Mouse (Mus musculus): ENCODE data around the gene Pgp. TPM values are rescaled to one million over a fixed set of nuclear protein-coding genes. Genes with fewer than 3 reads are reported as not detected.
"Not testable (repeated sequence)": the region's sequence is repeated elsewhere in the genome, so short reads cannot be mapped to it uniquely, and the experiment has no call there.

Gene Pgp
- polyA plus RNA-seq, 2 experiments = 37.6 to 52.9 TPM

DNA sequence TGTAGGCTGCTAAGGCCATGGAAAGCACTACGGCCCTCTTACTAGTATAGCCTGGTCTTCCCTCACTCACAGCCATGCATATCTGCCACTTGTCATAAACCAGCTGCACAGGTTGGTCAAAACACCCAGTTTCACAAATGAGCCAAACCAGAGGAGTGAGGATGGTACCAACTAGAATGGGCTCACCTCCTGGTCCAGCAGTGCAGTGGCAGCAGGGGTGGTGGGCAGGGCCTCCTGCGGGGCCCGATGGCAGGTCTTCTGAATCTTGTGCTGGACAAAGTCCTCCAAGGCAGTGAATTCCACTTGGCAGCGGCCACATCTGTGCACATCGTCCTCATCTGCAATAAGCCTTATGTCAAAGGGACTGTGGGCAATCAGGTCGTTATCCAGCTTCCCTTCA lies 19.0 kb upstream of the Pgp start:
- no peak overlapping the region for H3K9ac ChIP-seq (ENCODE audit: low read depth, low read length, severe bottlenecking)
- no peak for DNase-seq (ENCODE audit: low spot score)
- H3K4me1 ChIP-seq (ENCODE audit: control insufficient read depth, insufficient read depth, low read length) = peaks cover 12% of the 10 kb centered on the region
- H3K9me3 ChIP-seq (ENCODE audit: control insufficient read depth, low read length) = no peaks in the 10 kb centered on the region
- H3K27ac ChIP-seq (replicated peaks; ENCODE audit: low read depth, low read length) = no peak overlapping the region
- no peak for TF ChIP-seq POLR2A (IDR thresholded peaks at IDR 0.05; ENCODE audit: borderline replicate concordance, extremely low read depth, insufficient read depth, insufficient read length)
- peaks cover 54% of the 10 kb centered on the region for H3K36me3 ChIP-seq (ENCODE audit: control insufficient read depth, insufficient read depth, low read length)
- 90% methylated on average over 6 of the region's 6 CpGs for WGBS
- H3K4me3 ChIP-seq (replicated peaks; ENCODE audit: low read length) = no peak overlapping the region
- H3K4me2 ChIP-seq (replicated peaks; ENCODE audit: low read depth, low read length, severe bottlenecking) = no peak overlapping the region
- no peak for ATAC-seq (ENCODE audit: low FRiP score, low read depth)
- H3K27me3 ChIP-seq (ENCODE audit: control insufficient read depth, insufficient read depth, low read length) = no peaks in the 10 kb centered on the region

DNA sequence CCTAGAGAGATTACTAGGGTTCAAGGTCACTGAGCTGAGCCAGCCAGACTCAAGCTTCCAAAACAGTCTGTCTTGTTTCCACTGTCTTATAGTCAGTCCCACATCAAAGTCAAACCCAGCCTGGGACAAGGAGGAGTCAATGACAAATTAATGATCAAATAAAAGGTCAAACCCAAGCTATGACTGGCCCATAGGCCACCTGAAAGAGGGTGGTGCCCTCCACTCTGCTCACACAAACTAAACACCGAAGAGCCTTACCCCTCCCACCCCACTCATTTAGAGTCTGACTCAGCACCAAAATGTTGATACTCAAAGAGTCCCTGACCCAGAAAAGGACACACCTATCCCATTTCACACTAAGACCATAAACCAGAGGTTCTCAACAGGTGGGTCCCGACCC lies 16.8 kb upstream of the Pgp start:
- H3K27ac ChIP-seq (replicated peaks; ENCODE audit: low read depth, low read length) = no peak overlapping the region
- no peaks in the 10 kb centered on the region for H3K9me3 ChIP-seq (ENCODE audit: control insufficient read depth, low read length)
- DNase-seq (ENCODE audit: low spot score) (no peak), ATAC-seq (ENCODE audit: low FRiP score, low read depth) (no peak)
- TF ChIP-seq POLR2A (IDR thresholded peaks at IDR 0.05; ENCODE audit: borderline replicate concordance, extremely low read depth, insufficient read depth, insufficient read length) = no peak
- no peak overlapping the region for H3K4me3 ChIP-seq (replicated peaks; ENCODE audit: low read length)
- no peak overlapping the region for H3K9ac ChIP-seq (ENCODE audit: low read depth, low read length, severe bottlenecking)
- H3K27me3 ChIP-seq (ENCODE audit: control insufficient read depth, insufficient read depth, low read length) = no peaks in the 10 kb centered on the region
- WGBS = 73% methylated on average over 2 of the region's 2 CpGs
- H3K4me1 ChIP-seq (ENCODE audit: control insufficient read depth, insufficient read depth, low read length) = peaks cover 12% of the 10 kb centered on the region
- no peak overlapping the region for H3K4me2 ChIP-seq (replicated peaks; ENCODE audit: low read depth, low read length, severe bottlenecking)
- peaks cover 32% of the 10 kb centered on the region for H3K36me3 ChIP-seq (ENCODE audit: control insufficient read depth, insufficient read depth, low read length)

DNA sequence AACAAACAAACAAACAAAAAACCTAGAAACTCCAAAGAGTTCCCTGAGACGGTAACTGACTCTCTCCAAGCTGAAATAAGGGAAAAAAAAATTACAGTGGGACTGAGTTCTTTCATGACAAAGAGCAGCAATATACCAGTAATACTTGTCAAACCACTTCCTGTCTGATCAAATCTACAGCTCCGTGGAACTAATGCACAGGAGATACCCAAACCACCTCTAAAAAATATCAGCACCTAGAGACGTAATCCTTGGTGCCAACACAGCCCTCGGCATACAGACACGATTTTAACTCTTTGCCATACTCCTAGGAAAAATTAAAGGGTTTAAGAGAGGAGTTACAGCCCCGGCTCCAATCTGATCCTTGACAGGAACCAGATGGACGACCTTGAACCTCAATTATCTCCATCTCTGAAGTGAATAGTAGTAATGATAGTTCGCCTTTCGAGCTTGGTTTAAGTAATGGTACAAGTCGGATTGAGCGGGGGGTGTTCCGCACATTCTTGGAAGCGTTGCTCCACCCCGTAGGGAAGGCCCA lies 15.9 kb upstream of the Pgp start:
- no peaks in the 10 kb centered on the region for H3K27me3 ChIP-seq (ENCODE audit: control insufficient read depth, insufficient read depth, low read length)
- 4% methylated on average over 14 of the region's 14 CpGs for WGBS
- H3K36me3 ChIP-seq (ENCODE audit: control insufficient read depth, insufficient read depth, low read length) = peaks cover 23% of the 10 kb centered on the region
- H3K9ac ChIP-seq (ENCODE audit: low read depth, low read length, severe bottlenecking) = peak overlapping the region; percentile 89
- peak; percentile 24 for DNase-seq (ENCODE audit: low spot score)
- peaks cover 12% of the 10 kb centered on the region for H3K4me1 ChIP-seq (ENCODE audit: control insufficient read depth, insufficient read depth, low read length)
- H3K9me3 ChIP-seq (ENCODE audit: control insufficient read depth, low read length) = no peaks in the 10 kb centered on the region
- H3K27ac ChIP-seq (replicated peaks; ENCODE audit: low read depth, low read length) = peak overlapping the region; percentile 95
- ATAC-seq (ENCODE audit: low FRiP score, low read depth) = no peak
- peak overlapping the region; percentile 68 for H3K4me2 ChIP-seq (replicated peaks; ENCODE audit: low read depth, low read length, severe bottlenecking)
- no peak for TF ChIP-seq POLR2A (IDR thresholded peaks at IDR 0.05; ENCODE audit: borderline replicate concordance, extremely low read depth, insufficient read depth, insufficient read length)
- peak overlapping the region; percentile 87 for H3K4me3 ChIP-seq (replicated peaks; ENCODE audit: low read length)

- DNase-seq (ENCODE audit: low spot score) (peak; percentile 99), ATAC-seq (ENCODE audit: low FRiP score, low read depth) (peak; percentile 95)
- Histone ChIP-seq H3K4me2 (replicated peaks; ENCODE audit: low read depth, low read length, severe bottlenecking) (peak overlapping the region; percentile 68), H3K4me3 (replicated peaks; ENCODE audit: low read length) (peak overlapping the region; percentile 87), H3K27me3 (ENCODE audit: control insufficient read depth, insufficient read depth, low read length) (no peaks in the 10 kb centered on the region), H3K27ac (replicated peaks; ENCODE audit: low read depth, low read length) (peak overlapping the region; percentile 95), H3K36me3 (ENCODE audit: control insufficient read depth, insufficient read depth, low read length) (peaks cover 16% of the 10 kb centered on the region), H3K9ac (ENCODE audit: low read depth, low read length, severe bottlenecking) (peak overlapping the region; percentile 89), H3K9me3 (ENCODE audit: control insufficient read depth, low read length) (no peaks in the 10 kb centered on the region), H3K4me1 (ENCODE audit: control insufficient read depth, insufficient read depth, low read length) (peaks cover 12% of the 10 kb centered on the region)
- under 1% methylated on average over 58 of the region's 67 CpGs for WGBS
- TF ChIP-seq POLR2A (IDR thresholded peaks at IDR 0.05; ENCODE audit: borderline replicate concordance, extremely low read depth, insufficient read depth, insufficient read length) = peak; percentile 65; the same call in 1 of the 2 replicates
Observed at GRCm38 (mm10) chr17:24454756-24455522, 15.3 kb upstream of the Pgp start.

GRCm38 (mm10) chr17:24455523-24456206 lies 14.5 kb upstream of the Pgp start:
- not testable (repeated sequence) for H3K36me3 ChIP-seq (ENCODE audit: control insufficient read depth, insufficient read depth, low read length); H3K9me3 ChIP-seq (ENCODE audit: control insufficient read depth, low read length); DNase-seq (ENCODE audit: low spot score); H3K27ac ChIP-seq (replicated peaks; ENCODE audit: low read depth, low read length); H3K27me3 ChIP-seq (ENCODE audit: control insufficient read depth, insufficient read depth, low read length); H3K9ac ChIP-seq (ENCODE audit: low read depth, low read length, severe bottlenecking)
- peaks cover 12% of the 10 kb centered on the region for H3K4me1 ChIP-seq (ENCODE audit: control insufficient read depth, insufficient read depth, low read length)
- ATAC-seq (ENCODE audit: low FRiP score, low read depth) = peak; percentile 9; the same call in 1 of the 2 replicates
- 52% methylated on average over 10 of the region's 10 CpGs for WGBS
- peak overlapping the region; percentile 87 for H3K4me3 ChIP-seq (replicated peaks; ENCODE audit: low read length)
- peak overlapping the region; percentile 31 for H3K4me2 ChIP-seq (replicated peaks; ENCODE audit: low read depth, low read length, severe bottlenecking)
